Mouse (Mus musculus): ENCODE data around the gene Magi1.
"Not testable (repeated sequence)": the region's sequence is repeated elsewhere in the genome, so short reads cannot be mapped to it uniquely, and the experiment has no call there.

Magi1 gene

DNA sequence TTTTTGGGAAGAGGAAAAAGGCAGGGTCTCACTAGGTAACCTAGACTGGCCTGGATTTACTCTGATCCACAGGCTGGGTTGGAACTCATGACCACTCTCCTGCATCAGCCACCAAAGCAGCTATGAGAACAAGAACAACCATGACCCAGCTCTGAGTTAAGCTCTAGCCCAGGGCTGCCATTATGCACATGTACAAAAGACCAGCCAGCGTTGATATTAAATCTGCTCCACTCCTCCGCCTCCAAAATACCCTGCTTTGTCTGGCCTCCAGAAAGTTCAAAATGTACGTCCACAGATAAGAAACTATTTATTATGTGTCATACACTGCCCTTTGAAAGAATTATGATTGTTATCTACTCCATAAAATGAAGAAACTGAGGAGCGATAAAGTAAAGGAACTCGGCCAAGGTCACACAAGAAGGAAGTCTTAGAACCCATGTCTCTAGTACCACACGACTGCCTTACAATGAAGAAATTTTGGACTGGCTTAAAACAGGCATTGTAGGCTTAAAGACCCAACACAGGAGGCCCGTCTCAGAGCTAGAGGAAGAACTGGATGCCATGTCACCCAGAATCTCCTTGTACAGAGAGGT, 223.0 kb downstream of the Magi1 start:
- DNase-seq (ENCODE audit: low spot score) = no peak

- DNase-seq (ENCODE audit: low spot score) = no peak
These were observed 224.6 kb downstream of the Magi1 start for GRCm38 (mm10) chr6:94059090-94059489.

DNA sequence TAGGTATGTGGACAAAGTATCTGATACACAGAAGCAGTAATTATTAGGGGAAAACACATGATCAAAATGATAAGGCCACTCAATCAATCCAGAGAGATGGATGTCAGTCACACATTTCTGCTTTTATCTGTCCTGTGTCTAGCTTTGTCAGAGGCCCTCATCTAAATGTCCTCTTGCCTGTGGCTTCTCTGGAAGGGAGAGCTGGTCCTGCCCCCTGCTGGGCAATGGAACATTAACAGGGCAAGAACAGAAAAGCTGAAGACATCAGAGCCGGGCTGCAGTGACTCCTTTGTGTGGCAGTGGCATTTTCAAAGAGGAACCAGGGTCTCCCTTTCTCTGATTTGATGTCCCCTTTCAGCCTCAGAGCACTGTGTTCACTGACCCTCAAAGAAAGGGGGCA, 229.8 kb downstream of the Magi1 start:
- no peak for DNase-seq (ENCODE audit: low spot score)

DNA sequence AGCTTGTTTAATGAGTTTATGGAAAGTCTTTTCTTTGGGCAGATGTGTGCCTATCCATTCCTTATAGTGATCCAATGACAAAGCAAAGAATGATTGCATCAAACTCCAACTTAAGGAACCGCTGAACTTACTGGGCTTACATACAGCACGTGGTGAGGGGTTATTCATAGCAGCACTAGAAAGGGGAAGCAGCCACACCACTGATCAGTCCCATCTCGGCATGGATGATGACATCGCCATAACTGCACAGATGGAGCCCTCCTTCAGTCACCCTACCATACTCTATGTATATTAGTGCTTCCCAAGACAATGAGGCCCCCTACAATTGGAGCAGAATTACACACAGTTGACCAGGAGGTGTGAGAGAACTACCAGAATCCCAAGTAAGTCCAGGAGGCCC, 238.5 kb downstream of the Magi1 start:
- no peak for DNase-seq (ENCODE audit: low spot score)

DNA sequence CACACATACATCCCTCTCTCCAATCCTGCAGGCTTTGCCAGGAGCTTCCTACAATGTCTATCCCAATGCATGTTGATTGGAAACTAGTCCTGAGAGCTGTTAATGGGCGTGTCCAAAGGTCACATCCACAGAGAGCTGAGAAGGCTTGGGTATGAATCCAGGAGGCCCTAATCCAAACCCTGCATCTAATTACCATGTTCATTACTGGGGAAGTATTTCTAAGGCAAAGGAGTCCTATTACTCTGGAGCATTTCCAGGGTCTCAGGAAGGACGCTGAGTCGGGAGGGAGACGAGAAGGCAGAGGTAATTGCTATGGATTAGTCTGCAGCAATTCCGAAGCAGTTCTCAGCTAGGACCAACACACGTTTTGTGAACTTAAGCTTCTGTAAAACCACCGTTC, 240.3 kb downstream of the Magi1 start:
- no peak for DNase-seq (ENCODE audit: low spot score)

DNA sequence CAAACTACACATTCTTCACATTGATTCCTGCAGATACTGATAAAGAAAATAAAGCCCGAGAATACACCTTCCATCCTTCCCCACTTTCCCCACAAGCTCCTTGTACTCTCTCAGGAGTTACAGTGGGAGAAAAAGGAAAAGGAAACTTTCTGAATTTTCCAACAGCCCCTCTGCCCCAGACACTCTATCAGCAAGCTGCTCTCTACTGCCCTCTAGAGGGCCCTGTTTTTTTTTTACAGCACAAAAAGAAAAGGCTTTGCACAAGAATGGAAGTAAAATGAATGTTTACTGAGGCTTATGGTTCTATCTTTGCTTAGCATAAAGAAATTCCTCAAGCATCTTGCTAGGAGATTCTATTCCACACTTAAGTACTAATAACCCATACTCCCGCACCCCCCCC, 243.6 kb downstream of the Magi1 start:
- peak; percentile 40 for DNase-seq (ENCODE audit: low spot score)

DNA sequence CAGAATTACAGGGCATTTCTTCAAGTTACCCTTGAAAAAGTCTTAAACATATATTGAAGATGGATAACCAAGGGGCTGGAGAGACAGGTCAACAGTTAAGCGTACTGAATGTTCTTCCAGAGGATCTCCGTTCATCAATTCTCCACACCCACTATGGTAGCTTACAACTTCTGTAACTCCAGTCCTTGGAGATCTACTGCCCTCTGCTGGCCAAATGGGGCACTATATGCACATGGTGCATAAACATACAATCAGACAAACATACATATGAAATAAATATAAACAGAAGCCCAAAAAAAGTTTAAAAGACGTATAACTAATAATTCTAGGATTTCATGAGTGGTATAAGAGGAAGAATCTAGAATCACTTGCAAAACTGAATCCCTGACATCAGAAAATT, 244.8 kb downstream of the Magi1 start:
- no peak for DNase-seq (ENCODE audit: low spot score)

DNA sequence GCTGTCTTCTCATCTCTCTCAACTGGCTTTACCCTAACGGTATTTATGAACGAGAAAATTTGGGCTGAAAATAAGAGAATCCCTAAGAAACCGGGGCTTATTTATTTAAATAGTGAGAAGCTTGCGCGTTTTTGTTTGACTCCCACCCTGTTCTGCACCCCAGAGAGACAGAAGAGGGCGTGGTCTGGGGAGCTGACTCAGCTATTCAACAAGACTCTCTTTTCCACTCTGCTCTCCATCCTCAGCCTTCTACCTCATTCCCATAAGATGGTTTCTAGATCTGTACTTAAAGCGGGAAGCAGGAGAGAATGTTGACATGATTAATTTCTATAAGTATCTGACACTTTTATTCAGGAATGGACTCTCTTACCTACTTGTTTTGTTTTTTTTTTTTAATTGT, 247.2 kb downstream of the Magi1 start:
- no peak for DNase-seq (ENCODE audit: low spot score)

DNA sequence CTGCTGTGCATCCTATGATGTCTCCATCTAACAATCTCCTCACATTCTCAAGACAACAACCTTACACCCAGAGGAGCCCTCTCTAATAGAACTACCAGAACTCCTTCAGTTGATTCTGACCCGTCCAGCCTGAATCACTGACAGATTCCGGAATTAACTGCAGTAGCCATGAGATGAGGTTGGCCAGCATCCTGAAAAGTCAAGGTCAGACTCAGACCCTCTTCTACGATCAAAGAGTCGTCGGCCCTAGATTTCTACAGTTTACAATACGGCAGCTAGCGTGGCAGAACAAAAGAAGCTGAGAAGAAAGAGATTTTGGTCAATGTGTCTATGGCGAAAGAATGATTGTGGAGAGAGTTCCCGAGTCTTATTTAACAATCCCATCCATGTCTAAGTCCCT, 257.4 kb downstream of the Magi1 start:
- DNase-seq (ENCODE audit: low spot score) = no peak

GRCm38 (mm10) chr6:94022437-94022836, 261.3 kb downstream of the Magi1 start:
- DNase-seq (ENCODE audit: low spot score) = no peak

GRCm38 (mm10) chr6:94021239-94021962, 262.3 kb downstream of the Magi1 start:
- DNase-seq (ENCODE audit: low spot score) = no peak

GRCm38 (mm10) chr6:94020566-94020965, 263.2 kb downstream of the Magi1 start:
- no peak for DNase-seq (ENCODE audit: low spot score)

GRCm38 (mm10) chr6:94019935-94020334, 263.8 kb downstream of the Magi1 start:
- no peak for DNase-seq (ENCODE audit: low spot score)

DNA sequence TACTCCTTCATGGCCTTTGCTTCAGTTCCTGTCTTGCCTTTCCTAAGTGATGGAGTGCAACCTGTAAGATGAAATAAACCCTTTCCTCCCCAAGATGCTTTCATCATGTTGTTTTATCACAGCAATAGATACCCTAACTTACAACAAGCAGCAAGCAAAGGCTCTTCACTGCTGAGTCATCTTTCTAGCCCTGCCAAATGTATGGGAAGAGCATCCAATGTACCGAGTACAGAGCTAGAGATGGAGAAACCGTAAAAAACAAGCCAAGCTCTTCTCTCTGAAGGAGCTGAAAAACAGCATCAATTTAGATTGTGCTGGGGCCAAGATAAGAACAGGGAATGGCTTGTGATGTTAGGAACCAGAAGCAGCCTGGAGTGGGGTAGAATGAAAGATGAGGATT, 270.0 kb downstream of the Magi1 start:
- no peak for DNase-seq (ENCODE audit: low spot score)

DNA sequence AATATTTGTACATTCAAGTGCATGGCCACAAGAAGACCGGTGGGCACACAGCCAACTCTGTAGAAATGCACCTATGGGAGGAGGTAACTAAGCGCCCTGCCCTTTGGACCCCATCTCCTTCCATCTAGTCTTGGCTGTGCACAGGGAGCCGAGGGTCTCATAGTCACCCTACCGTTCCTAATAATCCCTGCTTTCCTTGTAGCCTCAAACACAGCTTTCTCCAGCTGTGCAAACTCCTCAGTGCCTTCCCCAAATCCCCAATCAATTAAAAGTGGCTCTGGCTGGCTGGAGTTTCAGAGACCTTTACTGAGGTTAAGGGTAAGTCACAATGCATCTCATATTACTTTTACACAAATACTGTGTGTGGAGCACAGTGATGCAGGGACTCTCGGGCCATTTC, 271.8 kb downstream of the Magi1 start:
- no peak for DNase-seq (ENCODE audit: low spot score)

GRCm38 (mm10) chr6:94011521-94011920, 272.2 kb downstream of the Magi1 start:
- DNase-seq (ENCODE audit: low spot score) = no peak

DNA sequence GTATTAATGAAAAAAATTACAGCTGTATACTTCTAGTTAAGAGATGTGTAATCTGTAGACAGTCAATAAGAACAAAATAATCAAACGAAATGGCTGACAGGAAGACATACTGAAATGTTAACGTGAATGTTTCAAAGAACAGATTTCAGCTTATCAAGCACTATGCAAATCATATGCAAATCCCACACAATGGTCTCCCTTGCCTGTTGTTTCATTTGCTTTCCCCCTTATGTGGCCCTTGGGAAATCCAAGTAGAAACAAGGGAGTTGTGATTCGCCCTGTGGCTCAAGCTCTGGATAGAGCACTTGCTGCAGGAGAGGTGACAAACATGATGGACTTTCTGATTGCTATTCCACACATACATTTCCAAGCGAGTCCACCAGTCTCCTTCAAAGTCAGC, 275.1 kb downstream of the Magi1 start:
- DNase-seq (ENCODE audit: low spot score) = no peak

- not testable (repeated sequence) for DNase-seq (ENCODE audit: low spot score)
These were observed 280.1 kb downstream of the Magi1 start for GRCm38 (mm10) chr6:94003586-94003985.

DNA sequence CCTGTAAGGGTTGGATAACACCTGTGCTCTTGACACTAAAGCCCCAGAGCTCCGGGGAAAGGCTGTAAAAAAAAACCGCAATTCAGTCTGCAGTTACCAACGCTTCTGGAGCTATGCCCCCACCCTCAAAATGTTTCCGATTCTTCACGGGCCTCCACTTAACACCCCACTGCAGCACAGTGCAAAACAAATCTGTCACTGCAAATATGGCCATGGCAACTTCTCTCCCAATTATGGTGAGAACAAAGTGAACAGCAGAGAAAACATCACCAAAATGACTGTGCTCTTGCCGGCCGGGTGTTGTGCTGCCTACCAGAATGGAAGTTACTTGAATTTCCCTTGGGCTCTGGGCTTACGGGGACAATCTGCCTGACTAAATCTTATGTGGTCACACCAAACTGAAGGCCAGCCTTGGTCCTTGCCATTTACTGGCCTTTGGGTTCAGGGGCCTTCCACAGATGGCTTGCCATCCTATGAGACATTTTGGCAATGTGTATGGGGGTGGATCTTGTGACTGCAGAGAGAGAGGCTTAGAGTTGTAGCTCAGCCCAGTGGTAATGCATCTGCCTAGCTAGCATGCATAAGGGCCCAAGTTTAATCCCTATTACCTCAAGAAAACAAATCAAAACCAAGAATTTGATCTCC, 286.8 kb downstream of the Magi1 start:
- DNase-seq (ENCODE audit: low spot score) = no peak

DNA sequence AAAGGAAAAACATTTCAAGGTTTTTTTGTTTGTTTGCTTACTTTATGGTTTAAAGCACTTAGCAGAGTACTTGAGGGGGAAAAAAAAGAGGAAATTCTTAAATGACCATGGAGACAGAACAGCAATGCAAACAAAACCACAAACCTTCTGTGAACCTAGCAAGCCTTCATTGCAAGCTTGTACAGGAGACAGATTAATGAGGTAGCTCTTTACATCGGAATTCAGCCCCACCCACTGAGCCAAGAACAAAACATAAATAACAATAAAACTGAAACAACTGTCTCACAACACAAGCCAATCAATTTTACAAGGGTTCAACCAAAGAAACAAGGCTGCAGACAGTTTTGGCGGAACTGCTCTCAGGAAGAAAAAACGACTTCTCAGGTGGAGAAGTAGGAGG, 296.2 kb downstream of the Magi1 start:
- no peak for DNase-seq (ENCODE audit: low spot score)

DNA sequence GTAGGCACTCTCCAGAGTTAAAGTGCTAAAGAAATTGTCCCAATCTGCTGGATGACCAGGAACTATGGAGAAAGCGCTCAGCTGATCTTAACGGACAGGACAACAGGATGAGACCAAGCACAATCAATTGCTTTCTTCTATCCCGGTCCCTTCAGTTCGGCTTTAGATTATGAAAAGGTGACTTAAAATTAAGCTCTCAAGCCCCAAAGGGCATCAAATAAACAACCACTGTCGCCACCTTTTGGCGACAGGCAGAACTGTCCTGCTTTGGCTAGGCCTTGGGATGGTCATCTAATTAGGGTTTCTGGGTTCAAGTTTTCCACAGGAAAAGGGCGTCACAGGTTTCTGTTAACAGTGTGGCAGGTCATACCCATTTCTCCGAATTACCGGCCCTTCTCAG, 298.6 kb downstream of the Magi1 start:
- no peak for DNase-seq (ENCODE audit: low spot score)

DNA sequence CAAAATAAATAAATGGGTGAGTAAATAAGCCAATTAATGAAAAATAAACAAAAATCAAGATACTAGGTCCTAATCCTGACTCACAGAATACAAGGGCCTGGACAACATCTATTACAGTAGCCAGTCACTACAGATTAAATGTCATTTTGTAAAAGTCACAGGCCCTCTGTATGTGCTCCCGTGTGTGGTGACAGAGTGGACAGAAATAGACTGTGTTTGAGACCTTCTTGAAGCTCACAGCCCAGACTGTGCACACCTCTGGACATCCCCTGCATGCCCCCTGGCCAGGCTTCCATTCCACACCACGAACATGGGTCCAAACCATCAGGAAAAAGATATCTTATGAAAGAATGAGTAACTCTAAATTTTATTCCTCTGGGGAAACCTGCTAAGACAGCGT, 300.2 kb downstream of the Magi1 start:
- DNase-seq (ENCODE audit: low spot score) = no peak

DNA sequence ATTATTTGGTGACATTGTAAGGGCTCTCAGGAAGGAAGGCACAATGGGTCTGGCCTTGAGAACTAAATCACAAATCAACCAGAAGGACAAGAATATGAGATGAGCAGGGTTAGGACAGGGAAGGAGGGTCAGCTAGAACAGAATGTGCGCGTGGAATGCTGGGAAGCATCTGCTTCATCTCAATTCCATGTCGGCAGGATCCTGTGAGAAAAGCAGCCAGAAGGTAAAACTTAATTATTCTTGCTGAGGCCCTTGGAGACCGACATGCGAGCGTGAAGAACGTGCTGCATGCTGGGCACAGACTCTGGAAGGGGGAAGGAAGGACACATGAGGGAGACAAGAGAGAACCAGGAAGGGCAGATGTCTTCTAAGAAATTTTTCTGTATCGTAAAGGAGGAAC, 302.5 kb downstream of the Magi1 start:
- DNase-seq (ENCODE audit: low spot score) = no peak

- no peak for DNase-seq (ENCODE audit: low spot score)
These were observed 304.5 kb downstream of the Magi1 start for GRCm38 (mm10) chr6:93979241-93979640.
